Mouse (Mus musculus): ENCODE measurements around the gene Itsn1.

DNA sequence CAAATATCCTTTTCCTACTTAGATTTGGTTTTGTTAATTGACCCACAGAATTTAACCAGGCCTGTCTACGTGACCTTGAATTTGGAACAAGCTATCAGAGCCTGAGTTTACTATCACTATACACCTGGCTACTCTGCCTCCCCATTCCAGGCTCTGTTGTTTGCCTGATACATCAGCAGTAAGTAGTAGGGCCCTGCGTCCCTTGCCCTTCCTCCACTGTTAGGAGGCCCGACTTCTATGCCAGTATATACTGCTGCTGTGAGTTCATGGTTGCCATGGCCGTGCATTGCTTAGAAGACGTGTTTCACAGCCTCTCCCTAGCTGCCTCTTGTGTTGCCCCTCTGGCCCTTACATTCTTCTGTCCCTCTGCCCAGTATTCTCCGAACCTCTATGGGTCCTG is 42.3 kb downstream of the Itsn1 start:
- TF ChIP-seq CTCF (conservative IDR thresholded peaks at IDR 0.05; ENCODE audit: low read length) (no peak), NANOG (IDR thresholded peaks at IDR 0.05; ENCODE audit: borderline replicate concordance, low read length) (no peak), POU5F1 (IDR thresholded peaks at IDR 0.05; ENCODE audit: borderline replicate concordance, low read length) (no peak)

Data from E14TG2a.4 (cell line).